In genomic region chr8:107030058-107030457, GRCm38 (mm10) we compare ENCODE assay signal across 21 mouse cellular contexts. TPM values are rescaled to one million over a fixed set of nuclear protein-coding genes. Genes with fewer than 3 reads are reported as not detected.
A peak's percentile ranks its signal among the peaks of the same experiment; 100 is the strongest.
DNase-seq lines count a peak whose midpoint lies in the region; ATAC-seq and TF ChIP-seq lines count a peak whose summit lies in the region.
"Had no signal": no experiment of that assay in that cellular context is flagged by ENCODE, and none has a peak within 500 bp of the region (broad histone marks: within the 10 kb centered on the region; RNA-seq: fewer than 3 reads in every experiment).

No protein-coding gene starts in this region.

- 0 out of 2 replicates have a peak overlapping the region, but pooled peaks have one; percentile 18 for H3K27ac ChIP-seq in kidney, embryonic 15.5 days
- H3K27ac ChIP-seq in bone marrow macrophage, adult 2 months (ENCODE audit: insufficient read depth, low read depth, low read length): peak overlapping the region; percentile 24
- H3K27ac ChIP-seq: forebrain, embryonic 15.5 days; heart, embryonic 13.5 days; hindbrain, embryonic 15.5 days; liver, embryonic 14.5 days had no signal

- H3K4me3 ChIP-seq in kidney, embryonic 15.5 days (replicated peaks): no peak overlapping the region
- no peak overlapping the region for H3K4me3 ChIP-seq in bone marrow macrophage, adult 2 months (ENCODE audit: insufficient read depth, low read length)
- H3K4me3 ChIP-seq in megakaryocyte, embryonic 14.5 days (replicated peaks): peak overlapping the region; percentile 2

- no peak for TF ChIP-seq POLR2A in bone marrow macrophage, adult 2 months (IDR thresholded peaks at IDR 0.05; ENCODE audit: borderline replicate concordance, low read depth, low read length)

- no peak for TF ChIP-seq CTCF in bone marrow macrophage, adult 2 months (IDR thresholded peaks at IDR 0.05; ENCODE audit: low read depth, low read length)

- H3K4me2 ChIP-seq in kidney, embryonic 15.5 days: no peak overlapping the region

- H3K9ac ChIP-seq in kidney, embryonic 15.5 days: no peak overlapping the region
- H3K9ac ChIP-seq: forebrain, embryonic 15.5 days; heart, embryonic 13.5 days; hindbrain, embryonic 15.5 days; liver, embryonic 14.5 days had no signal

- H3K36me3 ChIP-seq in kidney, embryonic 15.5 days: no peaks in the 10 kb centered on the region
- peaks cover 9% of the 10 kb centered on the region for H3K36me3 ChIP-seq in megakaryocyte, embryonic 14.5 days (replicated peaks; ENCODE audit: low read length)
- H3K36me3 ChIP-seq: forebrain, embryonic 15.5 days; heart, embryonic 13.5 days; hindbrain, embryonic 15.5 days had no signal

- peaks cover 18% of the 10 kb centered on the region for H3K4me1 ChIP-seq in kidney, embryonic 15.5 days
- peaks cover 25% of the 10 kb centered on the region for H3K4me1 ChIP-seq in bone marrow macrophage, adult 2 months (ENCODE audit: control insufficient read depth, insufficient read depth, low read length)
- H3K4me1 ChIP-seq in megakaryocyte, embryonic 14.5 days: peaks cover 46% of the 10 kb centered on the region

- no peak for DNase-seq in kidney, adult 18-20 months
- peak; percentile 79 for DNase-seq in 416B (ENCODE audit: low read depth)
- DNase-seq in right cerebral cortex, postnatal 10 days (ENCODE audit: low spot score in 2 of 2): no peak
- no peak for DNase-seq in heart, postnatal 14 days
- DNase-seq in layer of hippocampus, postnatal 25 days (ENCODE audit: extremely low spot score in 1 of 2, low spot score in 1 of 2): no peak
- DNase-seq: cerebellum, adult 18-20 months; gastrocnemius, postnatal 14 days; kidney, adult 9 months; thymus, postnatal 25 days had no signal

- no peaks in the 10 kb centered on the region for H3K27me3 ChIP-seq in kidney, embryonic 15.5 days
- H3K27me3 ChIP-seq in megakaryocyte, embryonic 14.5 days (replicated peaks): peaks cover 2% of the 10 kb centered on the region
- H3K27me3 ChIP-seq: forebrain, embryonic 15.5 days; heart, embryonic 13.5 days; hindbrain, embryonic 15.5 days had no signal

- ATAC-seq in kidney, embryonic 15.5 days (replicated peaks; ENCODE audit: low FRiP score): no peak

- H3K9me3 ChIP-seq in kidney, embryonic 15.5 days (replicated peaks): no peaks in the 10 kb centered on the region
- no peaks in the 10 kb centered on the region for H3K9me3 ChIP-seq in megakaryocyte, embryonic 14.5 days
- H3K9me3 ChIP-seq: forebrain, embryonic 15.5 days; heart, embryonic 13.5 days; hindbrain, embryonic 15.5 days had no signal

- intact Hi-C loops in heart, postnatal 14 days (cut with DNase I): loop anchor here (2.0 kb wide), 1 partner anchor 19 kb away; the partner anchor contains the start of gene Pdf

- 71% methylated on average over 5 of the region's 5 CpGs for WGBS in kidney, embryonic 15.5 days

RNA-seq across cellular contexts. Expression of gene Vps4a, which starts 1.0 kb away (rescaled TPM):
- 65.9 and 70.0 TPM in 2 replicates for polyA plus RNA-seq in kidney, embryonic 15.5 days (2015; fragmentation: Nextera tagmentation; extraction: Ambion mirVana)
- polyA plus RNA-seq in bone marrow macrophage, adult 2 months (2012; ENCODE audit: insufficient read depth, insufficient read length, missing spikeins): 41.0 and 42.1 TPM in 2 replicates
- polyA plus RNA-seq in megakaryocyte, embryonic 14.5 days (2012; ENCODE audit: insufficient read depth, low replicate concordance): 4.1 and 12.0 TPM in 2 replicates
- total RNA-seq in heart, postnatal 14 days (2021): 10 to 100 TPM; 55.6 to 59.1 TPM
- total RNA-seq in layer of hippocampus, postnatal 25 days (2021): 100 to 1,000 TPM; 116 to 117 TPM

RNA-seq across cellular contexts. Expression of gene Pdf, which starts 18.4 kb away (rescaled TPM):
- polyA plus RNA-seq in kidney, embryonic 15.5 days (2015; fragmentation: Nextera tagmentation; extraction: Ambion mirVana): 57.8 and 60.5 TPM in 2 replicates
- polyA plus RNA-seq in bone marrow macrophage, adult 2 months (2012; ENCODE audit: insufficient read depth, insufficient read length, missing spikeins): 1.7 and 2.4 TPM in 2 replicates
- polyA plus RNA-seq in megakaryocyte, embryonic 14.5 days (2012; ENCODE audit: insufficient read depth, low replicate concordance): 7.9 and 8.3 TPM in 2 replicates
- 10 to 100 TPM; 49.4 to 49.6 TPM for total RNA-seq in heart, postnatal 14 days (2021)
- 10 to 100 TPM; 24.1 to 31.3 TPM for total RNA-seq in layer of hippocampus, postnatal 25 days (2021)

RNA-seq across cellular contexts. Expression of gene Cog8, which starts 26.4 kb away (rescaled TPM):
- polyA plus RNA-seq in kidney, embryonic 15.5 days (2015; fragmentation: Nextera tagmentation; extraction: Ambion mirVana): 38.2 and 40.1 TPM in 2 replicates
- 24.0 and 27.8 TPM in 2 replicates for polyA plus RNA-seq in bone marrow macrophage, adult 2 months (2012; ENCODE audit: insufficient read depth, insufficient read length, missing spikeins)
- 9.2 and 18.5 TPM in 2 replicates for polyA plus RNA-seq in megakaryocyte, embryonic 14.5 days (2012; ENCODE audit: insufficient read depth, low replicate concordance)
- 10 to 100 TPM; 18.6 to 18.9 TPM for total RNA-seq in heart, postnatal 14 days (2021)
- total RNA-seq in layer of hippocampus, postnatal 25 days (2021): 10 to 100 TPM; 28.7 to 28.9 TPM

RNA-seq across cellular contexts. Expression of gene Nip7, which starts 26.6 kb away (rescaled TPM):
- 92.7 and 97.7 TPM in 2 replicates for polyA plus RNA-seq in kidney, embryonic 15.5 days (2015; fragmentation: Nextera tagmentation; extraction: Ambion mirVana)
- polyA plus RNA-seq in bone marrow macrophage, adult 2 months (2012; ENCODE audit: insufficient read depth, insufficient read length, missing spikeins): 23.4 and 31.0 TPM in 2 replicates
- 4.2 and 5.3 TPM in 2 replicates for polyA plus RNA-seq in megakaryocyte, embryonic 14.5 days (2012; ENCODE audit: insufficient read depth, low replicate concordance)
- 10 to 100 TPM; 19.5 to 24.2 TPM for total RNA-seq in heart, postnatal 14 days (2021)
- 10 to 100 TPM; 44.4 to 45.9 TPM for total RNA-seq in layer of hippocampus, postnatal 25 days (2021)

RNA-seq across cellular contexts. Expression of gene Tmed6, which starts 35.4 kb away (rescaled TPM):
- polyA plus RNA-seq in kidney, embryonic 15.5 days (2015; fragmentation: Nextera tagmentation; extraction: Ambion mirVana): 23.2 and 23.8 TPM in 2 replicates
- polyA plus RNA-seq in bone marrow macrophage, adult 2 months (2012; ENCODE audit: insufficient read depth, insufficient read length, missing spikeins): not detected in 2 replicates
- not detected in 2 replicates for polyA plus RNA-seq in megakaryocyte, embryonic 14.5 days (2012; ENCODE audit: insufficient read depth, low replicate concordance)
- total RNA-seq in heart, postnatal 14 days (2021): not detected
- not detected for total RNA-seq in layer of hippocampus, postnatal 25 days (2021)
- total RNA-seq: gastrocnemius, postnatal 14 days; layer of hippocampus, adult 18-20 months; left cerebral cortex, postnatal 10 days; megakaryocyte-erythroid progenitor cell, adult 5-6 weeks had no signal
- polyA plus RNA-seq: C2C12; forebrain, embryonic 15.5 days; heart, embryonic 13.5 days; hindbrain, embryonic 15.5 days; myocyte had no signal
